Mouse (Mus musculus) heart, adult 2 months (tissue): ENCODE results near the gene Zfp260.

Experiments
- CTCF ChIP-seq: fragments of 200-600 bp; IDR thresholded peaks from 2 replicates; pipeline ENCODE4 v1.8.1; 2022; ENCODE audit warnings: antibody characterized with exemption, mild to moderate bottlenecking, moderate library complexity
- EP300 ChIP-seq: fragments of 200-500 bp; IDR thresholded peaks from 2 replicates; pipeline ENCODE4 v1.6.1; 2011; ENCODE audit warnings: low read depth, low read length, control low read depth; ENCODE audit not compliant: insufficient read depth
- POLR2A ChIP-seq: fragments of 200-500 bp; IDR thresholded peaks from 2 replicates; pipeline ENCODE4 v1.6.1; 2011; ENCODE audit warnings: mild to moderate bottlenecking, low read depth, low read length, control low read depth; ENCODE audit not compliant: insufficient read depth

- TF ChIP-seq CTCF (no peak), POLR2A (no peak), EP300 (no peak)
Observed at GRCm38 (mm10) chr7:30143170-30143554, 48.6 kb downstream of the Zfp260 start.
